Mouse (Mus musculus) embryonic fibroblast, embryonic 13.5 days (primary cell): ENCODE data around the gene Topbp1.

Source experiments
- CTCF ChIP-seq: IDR thresholded peaks from 2 replicates; pipeline ENCODE4 v1.5.1; 2011; ENCODE audit warnings: mild to moderate bottlenecking, control low read depth, low read length, moderate library complexity, borderline replicate concordance; ENCODE audit not compliant: insufficient read depth
- POLR2A ChIP-seq: IDR thresholded peaks from 2 replicates; pipeline ENCODE4 v1.6.1; 2011; ENCODE audit warnings: low read depth, mild to moderate bottlenecking, control low read depth, low read length, moderate library complexity

DNA sequence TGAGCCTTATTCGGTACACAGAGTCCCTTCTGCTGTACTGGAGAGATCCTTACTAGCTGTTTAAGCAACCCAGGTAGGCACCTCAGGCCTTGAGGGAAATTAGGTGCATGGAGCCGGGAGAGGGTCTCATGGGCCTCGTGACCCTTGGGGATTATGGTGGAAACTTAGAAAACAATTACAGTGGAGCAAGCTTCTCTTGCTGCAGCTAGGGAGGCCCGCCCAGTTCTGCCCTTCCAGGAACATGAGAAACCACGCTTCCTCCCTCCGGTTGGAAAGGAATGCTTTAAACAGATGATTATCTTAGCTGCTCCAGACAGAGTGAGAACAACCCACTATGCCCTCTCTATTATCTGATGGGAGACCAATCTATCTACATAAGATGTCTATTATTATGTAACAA lies 78.0 kb downstream of the Topbp1 start:
- TF ChIP-seq CTCF = no peak
- no peak for TF ChIP-seq POLR2A
